Mouse (Mus musculus) embryonic facial prominence, embryonic 10.5 days (tissue): ENCODE data around the gene Eps8l2. TPM values are rescaled to one million over a fixed set of nuclear protein-coding genes. Genes with fewer than 3 reads are reported as not detected.
A peak's percentile ranks its signal among the peaks of the same experiment; 100 is the strongest.

Experiments used
- DNase-seq: peaks from one replicate; pipeline ENCODE4 v3.0.0-alpha.2; 2017; ENCODE audit warnings: low spot score
- H3K27ac ChIP-seq: fragments of 300-500 bp; sonication (generic); replicated peaks from 2 replicates; pipeline ENCODE4 v1.5.1; 2016; ENCODE audit warnings: mild to moderate bottlenecking
- H3K27me3 ChIP-seq: fragments of 300-500 bp; sonication (generic); replicated peaks from 2 replicates; pipeline ENCODE4 v1.6.1; 2016; ENCODE audit warnings: low read depth, mild to moderate bottlenecking; ENCODE audit not compliant: poor library complexity, severe bottlenecking
- H3K36me3 ChIP-seq: fragments of 300-500 bp; sonication (generic); replicated peaks from 2 replicates; pipeline ENCODE4 v1.6.1; 2016; ENCODE audit warnings: mild to moderate bottlenecking, moderate library complexity
- H3K4me1 ChIP-seq: fragments of 300-500 bp; sonication (generic); 2 replicates; pipeline ENCODE4 v1.6.1; 2016
- H3K4me3 ChIP-seq: fragments of 300-500 bp; sonication (generic); 2 replicates; pipeline ENCODE4 v1.5.1; 2016; ENCODE audit warnings: mild to moderate bottlenecking, moderate library complexity
- H3K9me3 ChIP-seq: fragments of 300-500 bp; sonication (generic); 2 replicates; pipeline ENCODE4 v1.6.1; 2016; ENCODE audit warnings: mild to moderate bottlenecking
- WGBS: fragments of 180-500 bp; shearing (Covaris S2); methylation state at CpG from one replicate; pipeline ENCODE4 v1.1.7; 2016; 5-methylcytosine and 5-hydroxymethylcytosine counted together
- polyA plus RNA-seq: library from polyadenylated mRNA; unstranded; fragments of >200 nt; fragmentation: Nextera tagmentation; extraction: Ambion mirVana; gene quantifications from 2 replicates; pipeline ENCODE4 v1.2.1, GENCODE M21; 2016

Eps8l2 gene
- polyA plus RNA-seq, 1 experiment from 2014 or later: 12.1 TPM

- Histone ChIP-seq H3K9me3 (no peaks in the 10 kb centered on the region), H3K36me3 (no peaks in the 10 kb centered on the region), H3K4me3 (no peak overlapping the region), H3K27me3 (peaks cover 39% of the 10 kb centered on the region), H3K27ac (no peak overlapping the region), H3K4me1 (peaks cover 19% of the 10 kb centered on the region; the same call in 1 of the 2 replicates)
- no peak for DNase-seq
- 78% methylated on average over 14 of the region's 14 CpGs for WGBS
Observed at GRCm38 (mm10) chr7:141356971-141357370, 18.3 kb downstream of the Eps8l2 start.

- no peak overlapping the region for H3K4me3 ChIP-seq
- no peaks in the 10 kb centered on the region for H3K9me3 ChIP-seq
Observed at GRCm38 (mm10) chr7:141361510-141361909, 22.8 kb downstream of the Eps8l2 start.

GRCm38 (mm10) chr7:141363106-141363751, 24.5 kb downstream of the Eps8l2 start:
- 57% methylated on average over 4 of the region's 4 CpGs for WGBS
- no peaks in the 10 kb centered on the region for H3K36me3 ChIP-seq
- H3K27me3 ChIP-seq: peaks cover 46% of the 10 kb centered on the region
- H3K27ac ChIP-seq: no peak overlapping the region
- H3K9me3 ChIP-seq: no peaks in the 10 kb centered on the region
- no peak overlapping the region for H3K4me3 ChIP-seq
- peaks cover 9% of the 10 kb centered on the region; the same call in 1 of the 2 replicates for H3K4me1 ChIP-seq
- DNase-seq: peak; percentile 65

More at GRCm38 (mm10) chr7:141361510-141361909, 22.8 kb downstream of the Eps8l2 start:
- no peak overlapping the region for H3K27ac ChIP-seq
- no peak for DNase-seq
- WGBS: 12% methylated on average over 24 of the region's 24 CpGs
- peaks cover 59% of the 10 kb centered on the region for H3K27me3 ChIP-seq
- no peaks in the 10 kb centered on the region for H3K36me3 ChIP-seq
- H3K4me1 ChIP-seq: peaks cover 9% of the 10 kb centered on the region; the same call in 1 of the 2 replicates

GRCm38 (mm10) chr7:141363752-141364125, 25.1 kb downstream of the Eps8l2 start:
- H3K4me1 ChIP-seq: peaks cover 9% of the 10 kb centered on the region; the same call in 1 of the 2 replicates
- no peak overlapping the region for H3K27ac ChIP-seq
- 75% methylated on average over 2 of the region's 2 CpGs for WGBS
- no peaks in the 10 kb centered on the region for H3K36me3 ChIP-seq
- no peak for DNase-seq
- H3K9me3 ChIP-seq: no peaks in the 10 kb centered on the region
- no peak overlapping the region for H3K4me3 ChIP-seq
- peaks cover 46% of the 10 kb centered on the region for H3K27me3 ChIP-seq

- no peak overlapping the region for H3K27ac ChIP-seq
- no peak for DNase-seq
- H3K27me3 ChIP-seq: peaks cover 45% of the 10 kb centered on the region
- no peaks in the 10 kb centered on the region for H3K36me3 ChIP-seq
- no peak overlapping the region for H3K4me3 ChIP-seq
- H3K9me3 ChIP-seq: no peaks in the 10 kb centered on the region
- H3K4me1 ChIP-seq: peaks cover 9% of the 10 kb centered on the region; the same call in 1 of the 2 replicates
- 82% methylated on average over 5 of the region's 5 CpGs for WGBS
Observed at GRCm38 (mm10) chr7:141364349-141365048, 25.8 kb downstream of the Eps8l2 start.

GRCm38 (mm10) chr7:141365049-141365445, 26.4 kb downstream of the Eps8l2 start:
- no peak overlapping the region for H3K27ac ChIP-seq

GRCm38 (mm10) chr7:141367358-141367757, 28.7 kb downstream of the Eps8l2 start:
- no peak for DNase-seq
- H3K36me3 ChIP-seq: no peaks in the 10 kb centered on the region
- H3K9me3 ChIP-seq: no peaks in the 10 kb centered on the region
- no peak overlapping the region for H3K4me3 ChIP-seq
- H3K27me3 ChIP-seq: peaks cover 17% of the 10 kb centered on the region
- 89% methylated on average over 4 of the region's 4 CpGs for WGBS
- H3K4me1 ChIP-seq: peaks cover 4% of the 10 kb centered on the region; the same call in 1 of the 2 replicates
- no peak overlapping the region for H3K27ac ChIP-seq

More at GRCm38 (mm10) chr7:141365049-141365445, 26.4 kb downstream of the Eps8l2 start:
- DNase-seq: no peak
- H3K27me3 ChIP-seq: peaks cover 40% of the 10 kb centered on the region
- peaks cover 9% of the 10 kb centered on the region; the same call in 1 of the 2 replicates for H3K4me1 ChIP-seq
- H3K9me3 ChIP-seq: no peaks in the 10 kb centered on the region
- H3K36me3 ChIP-seq: no peaks in the 10 kb centered on the region
- no peak overlapping the region for H3K4me3 ChIP-seq
- WGBS: 54% methylated on average over 3 of the region's 3 CpGs

GRCm38 (mm10) chr7:141369918-141370317, 31.2 kb downstream of the Eps8l2 start:
- Histone ChIP-seq H3K9me3 (no peaks in the 10 kb centered on the region), H3K27ac (no peak overlapping the region), H3K4me1 (peaks cover 11% of the 10 kb centered on the region; the same call in 1 of the 2 replicates), H3K36me3 (no peaks in the 10 kb centered on the region), H3K4me3 (no peak overlapping the region), H3K27me3 (0 out of 2 replicates have a peak, but pooled peaks cover 5% of the 10 kb centered on the region)
- 76% methylated on average over 5 of the region's 5 CpGs for WGBS
- DNase-seq: no peak

GRCm38 (mm10) chr7:141371942-141372595, 33.4 kb downstream of the Eps8l2 start:
- H3K27me3 ChIP-seq: no peaks in the 10 kb centered on the region
- no peaks in the 10 kb centered on the region for H3K9me3 ChIP-seq
- no peaks in the 10 kb centered on the region for H3K36me3 ChIP-seq
- DNase-seq: no peak
- H3K27ac ChIP-seq: no peak overlapping the region
- WGBS: 70% methylated on average over 6 of the region's 6 CpGs
- peaks cover 11% of the 10 kb centered on the region; the same call in 1 of the 2 replicates for H3K4me1 ChIP-seq
- no peak overlapping the region for H3K4me3 ChIP-seq

- WGBS: 64% methylated on average over 6 of the region's 6 CpGs
- H3K27ac ChIP-seq: no peak overlapping the region
- H3K27me3 ChIP-seq: no peaks in the 10 kb centered on the region
- peaks cover 11% of the 10 kb centered on the region; the same call in 1 of the 2 replicates for H3K4me1 ChIP-seq
- DNase-seq: no peak
- no peak overlapping the region for H3K4me3 ChIP-seq
- H3K9me3 ChIP-seq: no peaks in the 10 kb centered on the region
- H3K36me3 ChIP-seq: no peaks in the 10 kb centered on the region
Observed at GRCm38 (mm10) chr7:141373611-141374010, 34.9 kb downstream of the Eps8l2 start.

- Histone ChIP-seq H3K9me3 (no peaks in the 10 kb centered on the region), H3K4me1 (peaks cover 11% of the 10 kb centered on the region; the same call in 1 of the 2 replicates), H3K27me3 (no peaks in the 10 kb centered on the region), H3K27ac (no peak overlapping the region), H3K4me3 (no peak overlapping the region), H3K36me3 (no peaks in the 10 kb centered on the region)
- no peak for DNase-seq
Observed at GRCm38 (mm10) chr7:141374399-141374798, 35.7 kb downstream of the Eps8l2 start.

- DNase-seq: no peak
- Histone ChIP-seq H3K4me1 (0 out of 2 replicates have a peak, but pooled peaks cover 3% of the 10 kb centered on the region), H3K9me3 (no peaks in the 10 kb centered on the region), H3K4me3 (no peak overlapping the region), H3K27me3 (0 out of 2 replicates have a peak, but pooled peaks cover 8% of the 10 kb centered on the region), H3K36me3 (no peaks in the 10 kb centered on the region), H3K27ac (no peak overlapping the region)
- WGBS: 71% methylated on average over 4 of the region's 4 CpGs
Observed at GRCm38 (mm10) chr7:141379584-141379983, 40.9 kb downstream of the Eps8l2 start.
